Mouse (Mus musculus) spleen, postnatal 14 days (tissue): ENCODE results near the gene Fermt3.

Source experiments
- DNase-seq, 2 experiments: peaks; one replicate each; pipeline ENCODE4 v3.0.0; 2021 to 2022; ENCODE audit warnings: low spot score in 2 of 2

Fermt3 gene

DNA sequence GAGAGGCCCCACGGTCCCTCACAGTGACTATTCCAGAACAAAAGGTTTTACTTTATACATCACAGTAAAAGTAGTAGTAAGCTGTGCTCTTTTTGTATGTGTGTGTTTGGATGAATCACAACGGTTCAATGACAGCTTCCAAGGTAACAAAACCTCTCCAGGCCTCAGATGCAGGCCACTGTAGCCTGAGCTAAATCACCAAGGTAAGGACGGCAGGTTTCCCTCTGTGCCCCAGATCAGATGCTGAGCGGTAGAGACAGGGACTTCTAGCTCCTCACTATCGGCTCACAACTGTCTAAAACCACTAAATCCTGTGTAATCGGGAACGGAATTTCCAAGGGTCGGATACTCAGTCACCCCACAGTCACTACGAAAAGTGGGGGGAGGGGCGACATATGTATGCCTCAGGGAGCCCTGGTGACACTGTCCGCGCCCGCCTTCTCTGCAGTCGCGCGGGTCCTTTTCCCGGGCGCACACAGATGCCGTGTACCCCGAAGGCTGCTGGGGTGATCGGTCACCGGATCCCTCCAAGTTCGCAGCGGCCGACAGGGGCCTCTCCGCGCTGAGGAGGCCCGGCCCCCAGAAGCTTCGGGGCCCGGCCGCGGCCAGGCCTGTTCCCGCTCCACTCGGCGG lies 19.9 kb upstream of the Fermt3 start:
- peak in 1 of 2 experiments; percentile 52 for DNase-seq

DNA sequence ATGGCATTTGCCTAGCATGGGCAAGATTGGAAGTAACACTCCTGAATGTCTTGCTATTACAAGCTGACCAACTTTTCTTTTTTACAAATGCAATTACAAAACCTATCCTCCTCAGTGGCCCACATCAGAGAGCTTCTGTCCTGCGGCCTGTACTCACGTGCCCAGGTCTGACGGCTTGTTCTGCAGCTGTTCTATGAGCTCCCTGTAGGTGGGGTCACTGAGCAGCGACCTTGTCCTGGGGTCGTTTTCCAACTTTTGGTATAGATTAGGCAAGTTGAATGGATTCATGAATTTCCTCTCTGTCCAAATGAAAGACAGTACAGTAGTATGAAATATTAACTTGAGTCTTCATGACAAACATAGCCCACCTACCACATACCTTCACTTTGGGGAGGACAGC lies 14.7 kb upstream of the Fermt3 start:
- no peak for DNase-seq

DNA sequence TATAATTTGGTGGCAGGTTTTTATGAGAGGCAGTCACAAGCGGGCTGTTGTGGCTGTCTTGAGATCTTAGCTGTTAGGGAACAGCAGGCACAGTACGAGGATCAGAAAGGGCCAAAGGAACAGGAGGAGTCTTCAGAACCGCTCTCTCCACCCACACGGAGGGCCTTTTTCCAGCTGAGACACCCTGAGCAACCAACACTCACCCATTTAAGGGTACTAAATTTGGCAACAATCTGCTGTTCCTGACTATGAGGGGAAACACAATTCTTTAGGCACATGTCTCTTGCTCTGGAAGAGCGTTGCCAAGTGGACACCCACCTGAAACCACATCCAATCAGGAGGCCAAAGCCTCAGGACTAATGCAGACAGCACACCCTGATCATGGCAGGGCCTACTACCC lies 10.3 kb upstream of the Fermt3 start:
- DNase-seq = no peak

DNA sequence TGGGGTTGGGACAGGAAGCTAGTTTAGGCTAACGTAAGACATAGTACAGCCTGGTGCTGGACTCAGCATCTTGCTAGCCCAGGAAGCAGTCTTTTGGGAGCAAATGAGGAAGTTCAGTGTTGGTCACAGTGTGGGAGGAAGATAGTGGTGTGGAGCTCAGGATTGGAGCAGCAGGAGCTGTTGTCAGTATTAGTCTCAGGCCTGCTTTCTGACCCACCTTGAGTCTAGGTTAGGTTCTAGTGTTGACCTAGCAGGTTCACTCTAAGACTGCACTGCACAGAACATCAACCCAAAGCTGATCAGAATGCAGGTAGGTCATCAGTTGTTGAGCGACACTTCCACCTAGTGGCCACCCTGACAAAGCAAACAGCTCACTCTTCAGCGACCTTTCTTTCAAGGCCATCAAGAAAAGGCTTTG lies 964 bp upstream of the Fermt3 start:
- peak in 1 of 2 experiments; percentile 62 for DNase-seq

DNA sequence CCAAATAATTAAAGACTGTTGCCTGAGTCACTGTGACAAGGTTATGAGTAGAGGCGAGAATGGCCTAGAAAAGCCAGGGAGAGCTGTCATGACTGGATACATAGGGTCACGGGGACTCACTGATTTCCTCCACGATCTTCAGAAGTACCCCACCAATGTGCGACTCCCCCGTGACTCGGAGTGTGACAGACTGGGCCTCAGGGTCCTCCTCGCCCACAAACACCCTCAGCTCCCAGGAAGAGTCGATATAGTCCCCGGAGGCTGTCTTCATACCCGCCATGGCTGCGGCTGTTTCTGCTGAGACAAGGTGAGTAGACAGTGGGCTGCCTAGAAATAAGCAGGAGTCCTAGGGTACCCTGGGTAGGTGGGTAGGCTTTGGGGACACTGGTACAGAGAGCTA lies 723 bp downstream of the Fermt3 start:
- no peak for DNase-seq

DNA sequence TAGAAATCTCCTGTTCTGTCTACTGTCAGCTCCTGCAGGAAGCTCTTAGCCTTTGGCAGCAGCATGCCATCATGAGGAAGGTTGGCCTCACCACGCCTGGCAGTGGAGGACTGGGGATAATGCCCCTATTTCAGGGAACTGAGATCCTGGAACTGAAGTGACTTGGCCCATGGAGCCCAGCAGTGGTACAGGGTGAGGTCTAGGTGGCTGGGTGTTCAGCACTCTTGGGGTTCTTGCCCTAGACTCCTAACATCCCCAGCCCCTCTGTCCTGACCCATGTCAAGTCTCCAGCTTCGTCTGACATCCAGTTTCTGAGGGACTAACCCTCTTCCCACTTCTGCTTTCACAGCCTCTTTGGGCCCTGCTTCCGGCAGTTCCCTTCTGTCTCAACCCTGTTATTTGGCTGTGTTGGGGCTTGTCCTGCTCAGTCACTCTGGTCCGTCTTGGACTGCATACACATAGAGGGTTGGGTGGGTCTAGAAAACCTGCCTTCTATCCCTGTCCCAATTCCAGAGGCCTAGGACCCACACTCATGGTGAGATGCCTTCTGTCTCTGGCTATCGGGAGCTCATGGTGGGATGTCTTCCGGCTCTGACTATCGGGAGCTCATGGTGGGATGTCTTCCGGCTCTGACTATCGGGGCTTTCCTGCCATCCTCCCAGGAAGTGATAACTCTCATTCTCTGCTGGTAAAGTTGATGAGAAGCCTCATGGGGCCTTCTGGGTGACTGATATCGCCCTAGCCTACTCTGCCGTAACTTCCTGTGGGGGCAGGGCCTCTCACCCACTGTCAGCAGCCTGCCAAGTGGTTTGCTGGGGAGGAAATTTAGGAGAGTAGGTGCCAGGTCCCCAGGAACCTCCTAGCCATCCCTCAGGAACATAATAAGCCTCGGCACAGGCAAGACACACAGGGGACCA lies 1.5 kb downstream of the Fermt3 start:
- DNase-seq = peak in 1 of 2 experiments; percentile 46

DNA sequence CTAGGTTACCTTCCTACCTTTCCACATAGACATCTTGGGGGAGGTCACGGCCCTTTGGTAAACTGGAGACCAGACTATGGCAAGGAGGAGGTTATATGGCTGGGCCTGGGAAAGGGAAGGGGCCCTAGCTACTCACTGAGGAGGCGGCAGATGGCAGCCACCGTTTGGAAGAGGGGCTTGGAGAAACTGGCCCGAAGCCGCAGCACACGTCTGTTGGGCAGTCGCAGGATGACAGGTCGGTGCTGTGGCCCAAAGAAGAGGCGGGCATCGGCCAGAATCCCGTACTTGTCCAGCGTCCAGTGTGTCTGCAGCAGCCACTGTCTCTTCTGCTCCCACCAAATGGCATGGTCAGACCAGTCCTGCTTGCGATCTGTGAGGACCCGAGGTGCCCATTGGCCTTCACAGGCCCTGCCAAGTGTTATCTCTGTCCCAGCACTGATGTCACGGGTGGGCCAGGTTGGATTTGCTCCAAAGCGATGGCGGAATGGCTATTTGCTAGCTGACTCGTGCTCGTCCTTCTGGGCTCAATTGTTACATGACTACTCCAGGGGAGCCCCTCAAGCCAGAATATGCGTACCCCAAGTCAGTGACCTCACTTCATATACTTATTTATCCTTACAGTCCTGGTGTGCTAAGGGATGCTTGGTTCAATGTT lies 4.7 kb downstream of the Fermt3 start:
- DNase-seq = no peak

DNA sequence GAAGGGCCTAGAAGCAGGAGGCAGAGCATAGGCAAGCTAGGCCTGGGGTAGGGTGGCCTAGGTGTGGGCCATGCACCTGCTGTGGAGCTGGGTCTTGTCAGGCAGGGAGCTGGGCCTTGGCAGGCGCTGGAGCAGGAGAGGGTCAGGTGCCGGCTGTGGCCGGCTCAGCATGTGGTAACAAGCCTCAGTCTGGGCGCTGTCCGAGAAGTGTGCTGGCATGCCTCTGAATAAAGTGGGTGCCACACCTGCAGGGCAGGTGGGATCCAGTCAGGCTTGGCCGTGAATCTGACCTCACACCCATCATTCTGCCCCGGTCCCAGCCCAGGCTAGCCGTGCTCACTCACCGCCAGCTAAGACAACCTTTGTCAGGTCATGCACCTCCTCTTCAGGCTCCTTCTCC lies 5.3 kb downstream of the Fermt3 start:
- no peak for DNase-seq

DNA sequence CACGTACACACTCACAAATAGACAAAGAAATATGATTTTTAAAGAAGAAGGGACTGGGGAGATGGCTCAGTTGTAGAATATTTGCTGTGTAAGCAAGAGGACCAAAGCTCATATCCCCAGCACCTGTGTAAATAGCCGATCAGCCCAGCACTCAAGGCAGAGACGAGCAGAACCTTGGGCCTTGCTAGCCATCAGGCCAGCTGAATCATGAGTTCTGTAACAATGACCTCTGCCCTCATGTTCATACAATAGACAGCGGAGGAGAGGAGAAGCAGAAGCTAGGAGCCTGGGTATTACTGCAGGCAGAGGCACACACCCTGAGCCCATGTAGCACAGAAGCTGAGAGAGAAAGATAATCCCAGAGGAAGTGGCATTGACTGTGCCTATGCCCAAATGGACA lies 6.8 kb downstream of the Fermt3 start:
- no peak for DNase-seq

DNA sequence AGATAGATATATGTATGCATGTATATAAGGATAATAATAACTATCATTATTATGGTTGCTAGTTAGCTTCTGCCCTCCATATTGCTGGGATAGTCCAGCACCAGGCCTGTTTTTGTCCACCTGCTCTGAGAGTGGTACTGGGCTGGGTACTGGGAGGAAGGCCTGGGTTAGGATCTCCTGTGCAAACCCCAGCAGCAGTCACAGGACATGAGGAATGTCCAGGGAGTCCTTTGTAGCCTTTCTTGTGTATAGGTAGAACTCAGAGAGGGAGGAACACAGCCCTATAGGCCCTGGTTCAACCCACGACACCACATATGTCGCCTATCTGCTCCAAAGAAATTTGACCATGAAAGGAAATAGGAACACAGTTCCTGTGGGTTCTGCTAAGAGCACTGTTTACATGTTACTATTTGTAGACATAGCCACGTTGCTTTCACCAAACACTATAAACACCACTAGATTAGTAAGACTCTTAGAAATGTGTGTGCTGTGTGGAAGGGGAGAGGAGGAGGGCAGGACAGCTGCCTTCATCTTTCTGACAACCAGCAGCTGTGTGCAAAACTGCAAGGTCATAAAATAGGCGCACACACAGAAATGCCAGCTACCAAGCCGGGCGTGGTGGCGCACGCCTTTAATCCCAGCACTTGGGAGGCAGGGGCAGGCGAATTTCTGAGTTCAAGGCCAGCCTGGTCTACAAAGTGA lies 12.2 kb downstream of the Fermt3 start:
- DNase-seq = no peak

DNA sequence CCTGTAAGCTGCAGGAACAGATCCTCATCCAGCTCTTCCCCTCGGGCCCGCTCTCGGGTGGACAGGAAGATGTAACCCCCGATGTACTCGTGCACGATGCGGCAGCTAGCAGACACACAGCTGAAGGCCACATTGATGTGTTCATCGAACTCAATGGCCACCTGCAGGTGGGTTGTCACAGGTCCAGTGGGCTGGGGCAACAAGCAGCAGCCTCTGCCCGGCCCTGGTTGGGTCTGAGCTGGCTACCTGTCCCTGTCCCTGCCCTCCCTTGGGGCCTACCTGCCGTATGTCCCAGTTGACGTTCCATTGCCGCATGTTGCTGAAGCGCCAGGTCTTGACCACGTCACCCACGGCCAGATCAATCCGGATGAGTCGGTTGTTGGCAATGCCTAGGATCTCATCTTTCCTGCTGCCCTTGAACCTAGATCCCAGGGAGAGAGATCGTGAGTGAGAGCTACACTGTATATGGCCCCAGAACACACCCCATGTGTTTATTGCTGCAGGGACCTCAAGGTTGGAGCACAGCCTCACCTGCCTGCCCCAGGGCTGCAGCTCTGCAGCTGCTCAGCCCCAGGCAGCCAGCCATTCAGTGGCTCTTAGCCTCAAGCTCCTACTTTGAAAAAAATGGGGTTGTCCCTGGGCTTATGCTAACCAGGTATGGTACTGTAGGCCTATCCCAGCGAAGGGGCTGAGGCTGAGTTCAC lies 19.8 kb downstream of the Fermt3 start:
- no peak for DNase-seq

DNA sequence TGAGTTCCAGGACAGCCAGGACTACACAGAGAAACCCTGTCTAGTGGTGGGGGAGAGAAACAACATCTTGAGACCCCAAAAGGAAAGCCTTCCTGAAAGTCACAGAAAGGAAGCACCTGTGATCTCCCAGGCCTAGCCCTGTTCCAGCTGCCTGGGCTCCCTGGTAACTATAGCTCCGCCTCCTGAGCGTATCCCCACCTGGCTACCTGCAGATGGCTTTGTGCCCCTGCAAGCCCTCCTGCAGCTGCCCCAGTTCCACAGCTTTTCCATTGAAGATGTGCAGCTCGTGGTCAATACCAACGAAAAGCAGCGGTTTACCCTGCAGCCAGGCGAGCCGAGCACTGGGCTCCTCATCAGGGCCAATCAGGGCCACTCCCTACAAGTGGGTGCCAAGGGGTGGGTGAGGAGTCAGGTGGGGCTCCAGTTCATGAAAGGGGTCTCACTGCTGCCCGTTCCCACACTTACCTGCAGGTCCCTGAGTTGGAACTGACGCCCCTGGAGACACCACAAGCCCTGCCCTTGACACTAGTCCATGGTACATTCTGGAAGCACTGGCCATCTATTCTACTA lies 21.5 kb downstream of the Fermt3 start:
- no peak for DNase-seq

DNA sequence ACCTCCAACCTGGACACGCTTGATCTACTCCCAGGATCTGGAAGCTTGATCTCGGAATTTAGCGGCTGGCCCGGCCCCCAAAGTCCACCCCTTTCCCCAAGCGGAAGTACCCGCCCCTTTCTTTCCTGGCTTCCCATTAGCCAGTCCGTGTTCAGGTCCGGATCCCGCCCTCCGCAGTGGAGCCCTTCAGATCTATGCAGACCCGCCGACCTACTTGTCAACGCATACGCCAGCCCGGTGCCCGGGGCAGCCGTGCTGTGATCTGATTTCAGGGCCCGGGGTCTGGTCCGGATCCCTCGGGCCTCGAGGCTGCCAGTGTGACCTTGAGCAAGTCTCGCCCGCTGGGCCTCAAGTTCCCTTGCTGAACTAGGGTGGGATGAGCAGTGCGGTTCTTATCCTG lies 23.3 kb downstream of the Fermt3 start, which contains the start of the genes Nudt22 and Trpt1:
Gene Nudt22 (minus strand): TSS at position 112 of the 400 bp plus-strand sequence.
Gene Trpt1 (plus strand): TSS at position 126 of the 400 bp plus-strand sequence.
- peak; percentile 56 to 65 for DNase-seq

DNA sequence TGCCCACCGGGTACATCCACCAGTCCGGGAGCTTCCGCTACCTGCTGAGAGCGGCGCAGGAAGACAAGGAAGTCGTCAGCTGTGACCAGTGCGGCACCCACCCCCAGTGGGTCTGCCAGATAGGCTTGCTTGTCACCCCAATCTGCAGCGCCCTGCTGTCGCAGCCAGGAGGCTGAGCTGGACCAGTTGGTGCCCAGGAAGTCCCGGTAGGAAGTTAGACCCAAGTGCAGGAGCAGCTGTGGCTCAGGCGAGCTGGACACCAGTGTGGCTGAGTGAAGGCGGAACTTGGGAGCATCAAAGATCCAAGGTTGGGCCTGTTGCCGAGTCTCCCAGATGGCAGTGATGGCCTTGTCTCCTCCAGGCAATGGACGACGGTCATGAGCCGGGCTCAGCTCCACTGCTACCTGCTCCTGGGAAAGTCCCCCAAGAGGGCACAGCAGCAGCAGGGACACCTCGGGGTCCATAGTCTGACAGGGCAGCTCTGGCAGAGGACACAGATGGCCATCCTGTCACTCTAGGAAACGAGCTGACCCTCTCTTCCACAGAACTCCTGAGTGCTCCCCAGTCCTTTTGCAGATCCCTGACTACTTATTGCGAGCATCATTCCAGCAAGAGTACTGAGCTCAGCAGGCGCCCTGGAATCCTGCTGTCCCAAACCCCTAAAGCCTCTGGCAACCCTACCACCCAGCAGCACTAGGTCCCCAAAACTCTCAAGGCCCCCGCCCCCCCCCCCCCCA lies 23.8 kb downstream of the Fermt3 start:
- no peak for DNase-seq

DNA sequence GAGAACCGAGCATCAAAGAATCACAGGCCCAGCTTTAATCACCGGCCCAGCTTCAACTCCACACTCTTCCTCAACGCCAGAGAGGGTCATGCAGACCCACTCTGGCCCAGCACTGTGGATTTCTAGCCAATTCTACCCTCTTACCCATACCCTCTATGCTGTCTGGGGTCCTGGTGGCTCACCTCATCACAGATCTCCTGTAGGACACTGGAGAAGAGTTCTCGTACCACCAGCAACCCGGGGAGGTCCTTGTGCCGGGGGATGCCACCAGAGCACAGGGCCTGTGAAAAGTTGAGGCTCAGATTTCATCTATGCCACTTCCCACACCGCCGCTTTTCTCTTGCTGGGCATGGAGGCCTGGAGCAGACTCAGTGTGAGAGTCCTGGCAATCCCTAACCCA lies 24.8 kb downstream of the Fermt3 start:
- DNase-seq = no peak

DNA sequence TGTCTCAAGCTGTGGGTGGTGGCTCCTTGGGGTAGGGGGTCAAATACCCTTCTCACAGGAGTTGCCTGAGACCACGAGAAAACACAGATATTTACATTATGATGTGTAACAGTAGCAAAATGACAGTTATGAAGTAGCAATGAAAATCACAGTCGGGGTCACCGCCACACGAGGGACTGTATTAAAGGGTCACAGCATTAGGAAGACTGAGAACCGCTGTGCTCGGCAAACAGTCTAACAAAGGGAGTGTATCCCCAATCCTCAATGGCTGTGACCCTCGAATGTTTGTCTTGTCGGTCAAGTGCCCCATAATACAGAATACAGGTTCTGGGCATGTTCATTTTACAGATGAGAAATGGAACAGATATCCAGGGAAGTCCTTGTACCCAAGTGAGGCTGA lies 25.3 kb downstream of the Fermt3 start:
- no peak for DNase-seq

DNA sequence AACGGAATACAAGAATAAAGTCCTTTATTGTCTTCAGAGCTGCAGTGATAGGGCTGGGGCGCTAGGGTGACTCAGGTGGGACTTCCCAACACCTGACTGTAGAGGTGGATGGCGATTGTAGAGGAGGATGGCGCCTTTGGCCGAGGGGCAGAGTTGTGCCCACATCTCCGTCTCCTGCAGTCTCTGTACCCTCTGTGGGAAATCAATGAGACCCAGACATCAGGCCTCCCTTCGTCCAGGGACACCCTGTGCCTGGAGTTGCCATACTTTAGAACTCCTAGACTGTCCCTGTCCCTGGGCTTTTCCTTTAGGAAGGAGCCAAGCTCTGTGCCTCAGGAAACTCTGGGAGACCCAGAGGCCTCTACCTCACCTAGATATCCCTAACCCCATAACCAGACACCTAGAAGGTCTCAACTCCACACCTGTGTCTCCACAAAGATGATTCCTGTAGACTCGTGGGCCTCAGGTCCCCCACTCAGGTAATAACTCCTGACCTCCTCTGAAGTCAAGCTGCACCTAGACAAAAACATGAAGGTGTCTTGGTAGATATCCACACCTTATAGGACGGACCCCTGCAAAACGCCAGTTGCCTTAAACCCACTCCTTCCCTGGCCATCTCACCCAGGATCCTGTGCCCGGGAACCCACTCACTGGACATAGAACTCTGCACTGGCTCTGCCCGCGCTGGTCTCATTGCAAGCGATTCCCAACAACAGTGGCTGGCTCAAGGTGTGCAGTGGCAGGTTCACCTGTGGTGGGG lies 26.1 kb downstream of the Fermt3 start:
- no peak for DNase-seq

DNA sequence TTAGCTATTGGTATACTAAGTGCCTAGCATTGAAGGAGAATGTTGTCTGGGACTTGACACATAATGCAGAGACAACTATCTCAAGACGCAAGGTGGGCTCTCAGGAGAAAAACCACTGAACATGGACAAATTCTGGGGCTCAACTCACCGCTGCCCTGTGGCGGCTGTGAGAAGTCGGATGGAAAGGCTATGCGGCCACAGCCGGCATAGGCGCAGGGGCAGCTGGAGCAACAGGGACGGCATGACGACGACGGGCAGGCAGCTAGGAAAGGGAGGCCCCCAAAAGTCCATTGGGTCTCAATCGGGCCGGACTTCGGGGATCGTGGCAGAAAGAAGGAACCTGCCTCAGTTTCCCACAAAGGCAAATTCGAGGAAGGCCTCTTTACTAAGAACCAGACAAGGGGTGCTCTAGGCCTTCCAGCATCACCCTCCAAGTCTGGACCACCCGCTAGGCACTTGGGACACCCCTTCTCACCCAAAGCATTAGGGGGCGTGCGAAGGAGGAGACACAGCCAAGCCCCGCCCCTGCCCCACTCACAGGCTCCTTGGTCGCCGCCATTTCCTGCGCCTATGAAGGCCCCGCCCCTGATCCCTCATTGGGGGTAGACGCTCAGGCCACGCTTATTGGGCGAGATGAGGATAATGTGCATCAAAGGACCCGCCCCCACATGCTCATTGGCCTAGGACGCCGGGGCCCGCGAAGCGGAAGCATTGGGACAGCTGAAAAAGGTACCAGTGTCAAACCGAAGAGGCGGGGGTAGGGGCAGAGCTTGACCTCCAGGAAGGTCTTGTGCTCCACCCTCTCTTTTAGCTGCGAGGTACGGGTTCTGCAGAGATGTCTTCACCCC lies 27.0 kb downstream of the Fermt3 start, which contains the start of gene Dnajc4:
Gene Dnajc4 (minus strand): TSS at position 562 of the 848 bp plus-strand sequence.
- DNase-seq = peak; percentile 90 to 94
